Mouse (Mus musculus) kidney, adult 2 months (tissue): ENCODE measurements at regions not wholly inside any gene's neighbourhood (a gene's known extent, or its start where the extent isn't known, plus 50 kb on each side); places are given as distances from the start of the nearest gene placed in this dataset.
"Not testable (repeated sequence)": the region's sequence is repeated elsewhere in the genome, so short reads cannot be mapped to it uniquely, and the experiment has no call there.

Experiments
- DNase-seq: peaks from one replicate; pipeline ENCODE4 v3.0.0; 2021
- H3K27ac ChIP-seq: fragments of 200-500 bp; 2 replicates; pipeline ENCODE4 v1.5.1; 2012; ENCODE audit warnings: low read depth, low read length, control low read depth, inconsistent platforms; ENCODE audit not compliant: insufficient read depth
- H3K27me3 ChIP-seq: fragments of 200-500 bp; replicated peaks from 2 replicates; pipeline ENCODE4 v1.6.1; 2012; ENCODE audit warnings: mild to moderate bottlenecking, moderate library complexity, low read length, inconsistent platforms; ENCODE audit not compliant: control insufficient read depth, insufficient read depth
- H3K36me3 ChIP-seq: fragments of 200-500 bp; 2 replicates; pipeline ENCODE4 v1.6.1; 2012; ENCODE audit warnings: mild to moderate bottlenecking, moderate library complexity, low read length, inconsistent platforms; ENCODE audit not compliant: control insufficient read depth, insufficient read depth
- H3K4me1 ChIP-seq: fragments of 200-500 bp; 2 replicates; pipeline ENCODE4 v1.6.1; 2011; ENCODE audit warnings: low read length; ENCODE audit not compliant: control insufficient read depth, insufficient read depth
- H3K4me3 ChIP-seq: fragments of 200-500 bp; 2 replicates; pipeline ENCODE4 v1.5.1; 2011; ENCODE audit warnings: mild to moderate bottlenecking, low read depth, low read length, control low read depth; ENCODE audit not compliant: insufficient read depth
- CTCF ChIP-seq: fragments of 200-500 bp; conservative IDR thresholded peaks from 2 replicates; pipeline ENCODE4 v1.5.1; 2011; ENCODE audit warnings: low read depth, mild to moderate bottlenecking, control low read depth, low read length, moderate library complexity, mixed read lengths; ENCODE audit not compliant: insufficient read depth, insufficient read length
- POLR2A ChIP-seq: fragments of 200-500 bp; IDR thresholded peaks from one replicate; pipeline ENCODE4 v1.6.1; 2011; ENCODE audit warnings: low read depth, low read length, control low read depth
- WGBS: fragments of 180-500 bp; shearing (Covaris S2); methylation state at CpG from one replicate; pipeline ENCODE4 v1.1.7; 2018; 5-methylcytosine and 5-hydroxymethylcytosine counted together

- H3K27me3 ChIP-seq = no peaks in the 10 kb centered on the region
- H3K4me1 ChIP-seq = no peaks in the 10 kb centered on the region
- DNase-seq = no peak
- H3K27ac ChIP-seq = no peak overlapping the region
- no peaks in the 10 kb centered on the region for H3K36me3 ChIP-seq
- H3K4me3 ChIP-seq = no peak overlapping the region
- WGBS = 53% methylated on average over 5 of the region's 5 CpGs
- TF ChIP-seq CTCF (no peak), POLR2A (no peak)
These were observed 469.9 kb upstream of the 2610301B20Rik start for GRCm38 (mm10) chr4:10404438-10404837.

GRCm38 (mm10) chr4:10405102-10405501 is 469.2 kb upstream of the 2610301B20Rik start:
- no peak overlapping the region for H3K4me3 ChIP-seq
- H3K4me1 ChIP-seq = no peaks in the 10 kb centered on the region
- no peaks in the 10 kb centered on the region for H3K36me3 ChIP-seq
- no peak for TF ChIP-seq POLR2A
- TF ChIP-seq CTCF = no peak
- 59% methylated on average over 2 of the region's 2 CpGs for WGBS
- H3K27ac ChIP-seq = no peak overlapping the region
- no peaks in the 10 kb centered on the region for H3K27me3 ChIP-seq
- DNase-seq = no peak

GRCm38 (mm10) chr4:10414274-10414673 is 460.0 kb upstream of the 2610301B20Rik start:
- no peak for TF ChIP-seq CTCF
- TF ChIP-seq POLR2A = no peak
- Histone ChIP-seq H3K4me3 (no peak overlapping the region), H3K36me3 (no peaks in the 10 kb centered on the region), H3K27ac (no peak overlapping the region), H3K4me1 (no peaks in the 10 kb centered on the region), H3K27me3 (no peaks in the 10 kb centered on the region)
- DNase-seq = no peak

- Histone ChIP-seq H3K36me3 (no peaks in the 10 kb centered on the region), H3K4me3 (no peak overlapping the region), H3K4me1 (no peaks in the 10 kb centered on the region), H3K27ac (no peak overlapping the region), H3K27me3 (no peaks in the 10 kb centered on the region)
- 42% methylated on average over 1 of the region's 1 CpGs for WGBS
- DNase-seq = no peak
- TF ChIP-seq CTCF = no peak
These were observed 452.9 kb upstream of the 2610301B20Rik start for GRCm38 (mm10) chr4:10421354-10421753.

GRCm38 (mm10) chr4:10434438-10434837 is 439.9 kb upstream of the 2610301B20Rik start:
- H3K4me3 ChIP-seq = no peak overlapping the region
- H3K36me3 ChIP-seq = no peaks in the 10 kb centered on the region
- no peaks in the 10 kb centered on the region for H3K4me1 ChIP-seq
- DNase-seq = no peak
- WGBS = 91% methylated on average over 4 of the region's 4 CpGs
- H3K27ac ChIP-seq = no peak overlapping the region
- no peaks in the 10 kb centered on the region for H3K27me3 ChIP-seq
- TF ChIP-seq CTCF (no peak), POLR2A (no peak)

GRCm38 (mm10) chr4:10439921-10440320 is 434.4 kb upstream of the 2610301B20Rik start:
- DNase-seq, H3K4me1 ChIP-seq, H3K27me3 ChIP-seq, H3K36me3 ChIP-seq, H3K27ac ChIP-seq, H3K4me3 ChIP-seq: not testable (repeated sequence)

GRCm38 (mm10) chr4:10459603-10460002 is 414.7 kb upstream of the 2610301B20Rik start:
- no peak overlapping the region for H3K27ac ChIP-seq
- no peaks in the 10 kb centered on the region for H3K4me1 ChIP-seq
- WGBS = 15% methylated on average over 1 of the region's 1 CpGs
- DNase-seq = no peak
- no peaks in the 10 kb centered on the region for H3K36me3 ChIP-seq
- no peaks in the 10 kb centered on the region for H3K27me3 ChIP-seq
- H3K4me3 ChIP-seq = no peak overlapping the region
- TF ChIP-seq POLR2A (no peak), CTCF (no peak)

- DNase-seq = no peak
- WGBS = 79% methylated on average over 1 of the region's 1 CpGs
- no peaks in the 10 kb centered on the region for H3K36me3 ChIP-seq
- no peaks in the 10 kb centered on the region for H3K4me1 ChIP-seq
- no peaks in the 10 kb centered on the region for H3K27me3 ChIP-seq
- TF ChIP-seq POLR2A (no peak), CTCF (no peak)
- H3K4me3 ChIP-seq = no peak overlapping the region
- no peak overlapping the region for H3K27ac ChIP-seq
These were observed 393.4 kb upstream of the 2610301B20Rik start for GRCm38 (mm10) chr4:10480936-10481335.
